Mouse (Mus musculus): Measurements from ENCODE around the gene Foxo6. TPM values are rescaled to one million over a fixed set of nuclear protein-coding genes. Genes with fewer than 3 reads are reported as not detected.

The Foxo6 gene
- polyA plus RNA-seq, 1 experiment from 2014 or later, result 0.13 TPM

DNA sequence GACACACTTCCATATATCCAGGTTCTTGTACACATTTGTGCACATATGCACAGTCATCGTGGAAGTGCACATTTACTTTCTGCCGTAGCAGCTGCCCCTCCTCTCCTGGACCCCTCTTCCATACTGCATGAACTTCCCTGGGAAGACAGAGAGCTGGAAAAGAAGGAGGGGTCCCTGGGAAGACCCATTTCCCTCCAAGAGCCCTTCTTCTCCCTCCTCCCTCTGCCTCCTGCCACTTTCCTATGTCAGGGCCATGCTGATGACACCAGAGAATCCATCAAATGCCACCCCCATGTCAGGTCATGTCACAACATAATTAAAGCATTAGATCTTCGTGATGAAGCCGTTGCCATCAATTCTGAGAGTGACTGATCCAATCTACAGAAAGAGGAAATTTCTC lies 38.6 kb upstream of the Foxo6 start:
- 65% methylated on average over 4 of the region's 4 CpGs for WGBS
- Histone ChIP-seq H3K9me3 (ENCODE audit: low read length) (no peaks in the 10 kb centered on the region), H3K4me3 (ENCODE audit: low read depth, low read length) (no peak overlapping the region), H3K36me3 (ENCODE audit: insufficient read depth, low read length) (no peaks in the 10 kb centered on the region), H3K9ac (replicated peaks; ENCODE audit: low read depth) (no peak overlapping the region), H3K27me3 (replicated peaks; ENCODE audit: insufficient read depth, low read length) (no peaks in the 10 kb centered on the region), H3K4me2 (replicated peaks; ENCODE audit: low read depth, low read length) (no peak overlapping the region), H3K4me1 (ENCODE audit: insufficient read depth, low read depth, low read length) (no peaks in the 10 kb centered on the region), H3K27ac (ENCODE audit: low read length) (no peak overlapping the region)
- DNase-seq (ENCODE audit: low spot score) (no peak), ATAC-seq (no peak)
- no peak for TF ChIP-seq CTCF (IDR thresholded peaks at IDR 0.05)
- no peak for TF ChIP-seq EP300 (IDR thresholded peaks at IDR 0.05)

DNA sequence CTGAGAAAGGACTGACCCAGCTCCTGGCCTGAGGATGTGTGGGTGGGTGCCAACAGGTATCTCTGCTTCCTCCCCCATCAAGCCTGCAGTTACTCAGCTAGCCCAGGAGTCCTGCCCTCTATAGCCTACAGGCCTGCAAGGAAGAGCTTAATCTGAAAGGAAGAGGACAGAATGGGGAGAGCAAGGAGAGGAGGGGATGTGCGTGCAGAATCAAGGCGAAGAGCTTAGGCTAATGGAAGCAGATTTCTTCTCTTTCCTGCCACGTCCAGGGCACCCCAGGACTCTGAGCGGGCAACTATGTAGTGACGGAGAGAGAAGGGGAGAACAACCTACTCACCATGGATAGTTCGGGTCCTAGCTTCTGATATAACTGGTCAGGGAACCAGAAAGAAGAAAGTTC lies 37.9 kb upstream of the Foxo6 start:
- WGBS, result 81% methylated on average over 6 of the region's 6 CpGs

DNA sequence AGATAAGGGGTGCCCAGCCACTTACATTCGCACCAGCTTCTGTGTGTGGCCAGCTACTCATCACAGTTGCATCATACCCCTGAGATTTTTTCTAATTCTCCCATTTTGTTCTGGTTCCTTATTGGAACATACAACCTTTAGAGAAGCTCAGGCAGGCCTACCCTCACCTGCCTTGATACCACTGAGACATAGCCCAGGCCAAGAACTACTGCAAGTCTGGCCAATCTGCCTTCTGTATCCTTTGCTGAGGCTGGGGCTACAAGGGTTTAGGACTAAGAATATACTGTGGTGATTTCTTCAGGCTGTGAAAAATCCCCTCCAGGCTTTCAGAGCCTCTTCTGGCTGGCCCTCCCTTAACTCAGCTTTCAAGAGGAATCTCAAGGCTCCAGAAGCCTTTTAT lies 36.7 kb upstream of the Foxo6 start:
- H3K4me1 ChIP-seq (ENCODE audit: insufficient read depth, low read depth, low read length), result no peaks in the 10 kb centered on the region
- 87% methylated on average over 1 of the region's 1 CpGs for WGBS
- ATAC-seq (no peak), DNase-seq (ENCODE audit: low spot score) (no peak)
- H3K36me3 ChIP-seq (ENCODE audit: insufficient read depth, low read length), result no peaks in the 10 kb centered on the region
- TF ChIP-seq EP300 (IDR thresholded peaks at IDR 0.05), result no peak
- no peak for TF ChIP-seq CTCF (IDR thresholded peaks at IDR 0.05)
- H3K9ac ChIP-seq (replicated peaks; ENCODE audit: low read depth), result no peak overlapping the region
- H3K4me2 ChIP-seq (replicated peaks; ENCODE audit: low read depth, low read length), result no peak overlapping the region
- no peak overlapping the region for H3K4me3 ChIP-seq (ENCODE audit: low read depth, low read length)
- H3K27me3 ChIP-seq (replicated peaks; ENCODE audit: insufficient read depth, low read length), result no peaks in the 10 kb centered on the region
- H3K9me3 ChIP-seq (ENCODE audit: low read length), result no peaks in the 10 kb centered on the region
- H3K27ac ChIP-seq (ENCODE audit: low read length), result no peak overlapping the region

More for the DNA sequence above, 37.9 kb upstream of the Foxo6 start:
- H3K9ac ChIP-seq (replicated peaks; ENCODE audit: low read depth), result no peak overlapping the region
- H3K4me3 ChIP-seq (ENCODE audit: low read depth, low read length), result no peak overlapping the region
- DNase-seq (ENCODE audit: low spot score) (no peak), ATAC-seq (no peak)
- no peak overlapping the region for H3K27ac ChIP-seq (ENCODE audit: low read length)
- H3K4me1 ChIP-seq (ENCODE audit: insufficient read depth, low read depth, low read length), result no peaks in the 10 kb centered on the region
- no peak for TF ChIP-seq CTCF (IDR thresholded peaks at IDR 0.05)
- TF ChIP-seq EP300 (IDR thresholded peaks at IDR 0.05), result no peak
- H3K9me3 ChIP-seq (ENCODE audit: low read length), result no peaks in the 10 kb centered on the region
- no peaks in the 10 kb centered on the region for H3K27me3 ChIP-seq (replicated peaks; ENCODE audit: insufficient read depth, low read length)
- H3K36me3 ChIP-seq (ENCODE audit: insufficient read depth, low read length), result no peaks in the 10 kb centered on the region
- no peak overlapping the region for H3K4me2 ChIP-seq (replicated peaks; ENCODE audit: low read depth, low read length)

DNA sequence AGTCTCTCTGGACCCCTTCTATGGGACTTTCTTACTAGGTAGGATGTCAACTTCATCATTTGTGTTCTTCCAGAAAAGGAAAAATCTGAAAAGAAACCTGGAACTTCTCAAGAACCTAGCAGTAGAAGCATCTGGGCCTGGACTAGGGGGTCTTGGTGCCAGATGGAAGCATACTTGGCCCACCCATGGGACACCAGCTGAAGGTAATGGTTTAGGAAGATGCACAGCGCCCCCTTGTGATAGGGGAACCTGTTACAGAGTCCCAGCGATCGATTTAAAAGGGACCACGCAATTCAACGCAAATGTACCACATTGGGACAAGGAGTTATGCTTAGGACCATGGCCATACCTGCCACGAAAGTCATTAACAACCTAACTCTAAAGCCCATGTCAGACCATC lies 36.0 kb upstream of the Foxo6 start:
- 18% methylated on average over 6 of the region's 6 CpGs for WGBS
- Histone ChIP-seq H3K9ac (replicated peaks; ENCODE audit: low read depth) (no peak overlapping the region), H3K4me3 (ENCODE audit: low read depth, low read length) (no peak overlapping the region), H3K4me1 (ENCODE audit: insufficient read depth, low read depth, low read length) (no peaks in the 10 kb centered on the region), H3K36me3 (ENCODE audit: insufficient read depth, low read length) (no peaks in the 10 kb centered on the region), H3K9me3 (ENCODE audit: low read length) (no peaks in the 10 kb centered on the region), H3K27me3 (replicated peaks; ENCODE audit: insufficient read depth, low read length) (no peaks in the 10 kb centered on the region), H3K27ac (ENCODE audit: low read length) (no peak overlapping the region), H3K4me2 (replicated peaks; ENCODE audit: low read depth, low read length) (no peak overlapping the region)
- DNase-seq (ENCODE audit: low spot score) (peak; percentile 38), ATAC-seq (no peak)
- peak; percentile 77 for TF ChIP-seq CTCF (IDR thresholded peaks at IDR 0.05)
- TF ChIP-seq EP300 (IDR thresholded peaks at IDR 0.05), result no peak

DNA sequence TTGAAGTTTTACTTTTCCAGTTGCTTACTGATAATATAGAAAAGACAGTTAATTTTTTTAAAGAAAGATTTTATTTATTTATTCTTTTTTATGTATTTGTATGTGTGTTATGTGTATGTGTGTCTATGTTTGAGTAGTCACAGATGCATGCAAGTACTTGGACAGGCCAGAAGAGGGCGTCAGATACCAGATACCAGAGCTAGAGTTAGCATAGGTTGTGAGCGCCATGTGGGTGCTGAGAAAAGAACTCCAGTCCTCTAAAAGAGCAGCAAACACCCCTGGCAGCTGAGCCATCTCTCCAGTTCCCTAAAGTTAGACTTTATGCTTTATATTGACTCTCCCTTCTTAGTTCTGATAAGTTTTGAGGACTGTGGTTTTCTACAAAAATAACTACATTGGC lies 30.4 kb upstream of the Foxo6 start:
- TF ChIP-seq CTCF (IDR thresholded peaks at IDR 0.05) (peak; percentile 14; the same call in 1 of the 2 replicates), EP300 (IDR thresholded peaks at IDR 0.05) (no peak)
- no peak for ATAC-seq
- WGBS, result 63% methylated on average over 2 of the region's 2 CpGs

DNA sequence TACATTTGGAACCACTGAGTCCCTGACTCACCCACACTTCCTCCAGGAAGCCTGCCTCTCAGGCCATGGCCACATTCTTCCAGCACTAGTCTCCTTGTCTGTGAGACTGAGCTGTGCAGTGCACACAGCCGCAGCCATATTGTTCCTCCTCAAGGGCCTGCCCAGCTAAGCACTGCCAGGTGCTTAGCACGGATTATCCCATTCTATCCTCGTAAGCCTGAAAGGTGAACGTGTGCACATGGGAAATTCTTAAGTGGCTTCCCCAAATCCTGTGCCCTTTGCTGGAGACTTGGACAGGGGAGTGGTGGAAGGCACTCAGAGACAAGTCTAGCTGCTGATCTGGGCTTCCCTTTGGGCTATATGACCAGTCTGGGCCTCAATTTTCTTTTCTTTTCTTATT lies 29.6 kb upstream of the Foxo6 start:
- no peak for ATAC-seq
- 73% methylated on average over 4 of the region's 4 CpGs for WGBS
- Histone ChIP-seq H3K4me2 (replicated peaks; ENCODE audit: low read depth, low read length) (no peak overlapping the region), H3K4me1 (ENCODE audit: insufficient read depth, low read depth, low read length) (no peaks in the 10 kb centered on the region), H3K27me3 (replicated peaks; ENCODE audit: insufficient read depth, low read length) (no peaks in the 10 kb centered on the region), H3K9ac (replicated peaks; ENCODE audit: low read depth) (no peak overlapping the region), H3K36me3 (ENCODE audit: insufficient read depth, low read length) (no peaks in the 10 kb centered on the region), H3K27ac (ENCODE audit: low read length) (no peak overlapping the region), H3K9me3 (ENCODE audit: low read length) (no peaks in the 10 kb centered on the region), H3K4me3 (ENCODE audit: low read depth, low read length) (no peak overlapping the region)
- no peak for TF ChIP-seq CTCF (IDR thresholded peaks at IDR 0.05)
- no peak for DNase-seq (ENCODE audit: low spot score)

More for the DNA sequence above, 30.4 kb upstream of the Foxo6 start:
- H3K27ac ChIP-seq (ENCODE audit: low read length), result no peak overlapping the region
- H3K4me3 ChIP-seq (ENCODE audit: low read depth, low read length), result no peak overlapping the region
- H3K9ac ChIP-seq (replicated peaks; ENCODE audit: low read depth), result no peak overlapping the region
- H3K27me3 ChIP-seq (replicated peaks; ENCODE audit: insufficient read depth, low read length), result no peaks in the 10 kb centered on the region
- no peak overlapping the region for H3K4me2 ChIP-seq (replicated peaks; ENCODE audit: low read depth, low read length)
- H3K36me3 ChIP-seq (ENCODE audit: insufficient read depth, low read length), result no peaks in the 10 kb centered on the region
- no peaks in the 10 kb centered on the region for H3K9me3 ChIP-seq (ENCODE audit: low read length)
- H3K4me1 ChIP-seq (ENCODE audit: insufficient read depth, low read depth, low read length), result no peaks in the 10 kb centered on the region
- DNase-seq (ENCODE audit: low spot score), result no peak

DNA sequence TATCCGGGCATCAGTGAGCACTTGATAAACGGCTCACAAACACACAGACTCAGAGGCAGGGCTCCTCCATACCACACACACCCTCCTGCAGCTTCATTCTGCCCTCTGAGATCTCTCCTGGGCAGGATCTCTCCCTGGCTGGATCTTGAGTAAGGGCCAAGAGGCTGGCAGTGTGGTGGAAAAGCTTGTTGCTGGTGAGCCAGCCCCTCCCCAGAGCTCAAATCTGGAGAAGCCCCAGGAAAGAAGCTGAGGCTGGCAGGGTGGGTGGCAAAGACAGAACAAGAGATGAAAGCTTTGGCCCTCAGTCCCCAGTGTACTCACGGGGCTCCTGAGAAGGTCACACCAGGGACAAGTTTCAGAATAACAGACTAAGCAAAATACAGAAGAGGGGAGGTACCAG lies 27.4 kb upstream of the Foxo6 start:
- 38% methylated on average over 3 of the region's 3 CpGs for WGBS
- no peak for ATAC-seq
- H3K27me3 ChIP-seq (replicated peaks; ENCODE audit: insufficient read depth, low read length), result no peaks in the 10 kb centered on the region

More for the DNA sequence above, 27.4 kb upstream of the Foxo6 start:
- no peaks in the 10 kb centered on the region for H3K36me3 ChIP-seq (ENCODE audit: insufficient read depth, low read length)
- no peak overlapping the region for H3K9ac ChIP-seq (replicated peaks; ENCODE audit: low read depth)
- no peaks in the 10 kb centered on the region for H3K4me1 ChIP-seq (ENCODE audit: insufficient read depth, low read depth, low read length)
- TF ChIP-seq EP300 (IDR thresholded peaks at IDR 0.05) (no peak), CTCF (IDR thresholded peaks at IDR 0.05) (no peak)
- H3K4me2 ChIP-seq (replicated peaks; ENCODE audit: low read depth, low read length), result no peak overlapping the region
- no peak overlapping the region for H3K4me3 ChIP-seq (ENCODE audit: low read depth, low read length)
- no peaks in the 10 kb centered on the region for H3K9me3 ChIP-seq (ENCODE audit: low read length)
- no peak for DNase-seq (ENCODE audit: low spot score)
- H3K27ac ChIP-seq (ENCODE audit: low read length), result no peak overlapping the region
